Mouse (Mus musculus) megakaryocyte, embryonic 14.5 days (primary cell): ENCODE measurements around the gene Sh3pxd2a.

Source experiments
- FLI1 ChIP-seq: IDR thresholded peaks from 2 replicates; pipeline ENCODE4 v1.6.1; 2012; ENCODE audit warnings: low read length, inconsistent platforms, mixed read lengths
- GATA1 ChIP-seq: IDR thresholded peaks from 3 replicates; pipeline ENCODE4 v1.6.1; 2012; ENCODE audit warnings: mixed read lengths, low read length, inconsistent platforms, borderline replicate concordance

DNA sequence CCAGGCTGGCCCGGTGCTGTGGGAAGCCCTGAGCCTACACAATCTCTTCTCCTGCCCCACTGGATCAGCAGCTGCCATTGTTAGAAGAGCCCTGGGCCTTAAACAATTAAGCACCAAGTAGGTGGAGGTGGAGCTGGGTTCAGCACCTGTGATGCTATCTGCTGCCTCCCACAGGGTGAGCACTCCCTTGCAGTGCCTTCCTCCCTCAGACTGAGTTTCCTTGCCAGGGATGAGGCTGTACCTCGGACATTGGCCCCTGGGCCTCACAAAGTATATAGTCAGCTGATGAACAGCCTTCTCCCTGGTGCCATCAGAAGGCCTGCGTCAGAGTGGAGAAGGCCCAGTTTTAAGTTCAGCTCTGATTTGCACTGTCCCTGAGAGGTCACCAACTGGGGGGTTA is 106.9 kb downstream of the Sh3pxd2a start:
- TF ChIP-seq GATA1: no peak
- TF ChIP-seq FLI1: no peak
